In genomic region chr5:125488116-125488455, GRCm38 (mm10) we compare ENCODE assay signal across 9 mouse cellular contexts. TPM values are rescaled to one million over a fixed set of nuclear protein-coding genes. Genes with fewer than 3 reads are reported as not detected.
A peak's percentile ranks its signal among the peaks of the same experiment; 100 is the strongest.
DNase-seq lines count a peak whose midpoint lies in the region; ATAC-seq lines count a peak whose summit lies in the region.
"Had no signal": no experiment of that assay in that cellular context is flagged by ENCODE, and none has a peak within 500 bp of the region (broad histone marks: within the 10 kb centered on the region; RNA-seq: fewer than 3 reads in every experiment).

No protein-coding gene starts in this region.

- H3K9me3 ChIP-seq in midbrain, embryonic 11.5 days (ENCODE audit: control insufficient read depth, low read length), result no peaks in the 10 kb centered on the region
- no peaks in the 10 kb centered on the region for H3K9me3 ChIP-seq in midbrain, embryonic 16.5 days (replicated peaks; ENCODE audit: control insufficient read depth, low read length, poor library complexity, severe bottlenecking)
- H3K9me3 ChIP-seq in hindbrain, embryonic 15.5 days, result no peaks in the 10 kb centered on the region
- no peaks in the 10 kb centered on the region for H3K9me3 ChIP-seq in neural tube, embryonic 15.5 days (replicated peaks)
- H3K9me3 ChIP-seq: liver, embryonic 15.5 days had no signal

- no peak overlapping the region for H3K4me2 ChIP-seq in midbrain, embryonic 11.5 days
- no peak overlapping the region for H3K4me2 ChIP-seq in midbrain, embryonic 16.5 days (ENCODE audit: low read length)
- no peak overlapping the region for H3K4me2 ChIP-seq in hindbrain, embryonic 15.5 days
- no peak overlapping the region for H3K4me2 ChIP-seq in neural tube, embryonic 15.5 days
- H3K4me2 ChIP-seq: liver, embryonic 15.5 days had no signal

- DNase-seq in cerebellum, postnatal 14 days, result peak; percentile 56 to 66
- DNase-seq in cerebellum, adult 9-10 months, result no peak
- DNase-seq in midbrain, embryonic 11.5 days (ENCODE audit: low spot score, missing footprints), result no peak
- no peak for DNase-seq in right cerebral cortex, postnatal 14 days
- DNase-seq in frontal cortex, postnatal 25 days (ENCODE audit: low spot score in 2 of 2), result no peak

- H3K27me3 ChIP-seq in midbrain, embryonic 11.5 days (ENCODE audit: control insufficient read depth, insufficient read depth, low read length), result no peaks in the 10 kb centered on the region
- H3K27me3 ChIP-seq in midbrain, embryonic 16.5 days (ENCODE audit: control insufficient read depth, insufficient read depth, low read depth, low read length), result no peaks in the 10 kb centered on the region
- no peaks in the 10 kb centered on the region for H3K27me3 ChIP-seq in hindbrain, embryonic 15.5 days
- H3K27me3 ChIP-seq in neural tube, embryonic 15.5 days (replicated peaks), result no peaks in the 10 kb centered on the region
- H3K27me3 ChIP-seq: liver, embryonic 15.5 days had no signal

- H3K9ac ChIP-seq in midbrain, embryonic 11.5 days (ENCODE audit: low read length), result no peak overlapping the region
- no peak overlapping the region for H3K9ac ChIP-seq in midbrain, embryonic 16.5 days (ENCODE audit: low read depth, low read length)
- H3K9ac ChIP-seq in hindbrain, embryonic 15.5 days, result no peak overlapping the region
- H3K9ac ChIP-seq in neural tube, embryonic 15.5 days (replicated peaks), result no peak overlapping the region
- H3K9ac ChIP-seq: liver, embryonic 15.5 days had no signal

- H3K4me3 ChIP-seq in midbrain, embryonic 11.5 days (ENCODE audit: low read depth, low read length), result no peak overlapping the region
- no peak overlapping the region for H3K4me3 ChIP-seq in midbrain, embryonic 16.5 days (ENCODE audit: low read depth, low read length)
- no peak overlapping the region for H3K4me3 ChIP-seq in hindbrain, embryonic 15.5 days
- H3K4me3 ChIP-seq in neural tube, embryonic 15.5 days (replicated peaks), result no peak overlapping the region
- H3K4me3 ChIP-seq: liver, embryonic 15.5 days had no signal

- H3K36me3 ChIP-seq in midbrain, embryonic 11.5 days (ENCODE audit: control insufficient read depth, insufficient read depth, low read length), result peaks cover 6% of the 10 kb centered on the region; the same call in 1 of the 2 replicates
- peaks cover 13% of the 10 kb centered on the region; the same call in 1 of the 2 replicates for H3K36me3 ChIP-seq in midbrain, embryonic 16.5 days (ENCODE audit: control insufficient read depth, insufficient read depth, low read length)
- H3K36me3 ChIP-seq in hindbrain, embryonic 15.5 days, result peaks cover 38% of the 10 kb centered on the region
- H3K36me3 ChIP-seq in neural tube, embryonic 15.5 days, result peaks cover 71% of the 10 kb centered on the region

- ATAC-seq in midbrain, embryonic 11.5 days (ENCODE audit: low FRiP score), result peak; percentile 38; the same call in 1 of the 2 replicates
- no peak for ATAC-seq in midbrain, embryonic 16.5 days
- no peak for ATAC-seq in hindbrain, embryonic 15.5 days (ENCODE audit: low FRiP score, low read depth)
- no peak for ATAC-seq in neural tube, embryonic 15.5 days (ENCODE audit: low FRiP score)

- peak overlapping the region; percentile 54; the same call in 1 of the 2 replicates for H3K27ac ChIP-seq in midbrain, embryonic 11.5 days (ENCODE audit: low read depth, low read length)
- no peak overlapping the region for H3K27ac ChIP-seq in midbrain, embryonic 16.5 days (ENCODE audit: low read length)
- H3K27ac ChIP-seq in hindbrain, embryonic 15.5 days (replicated peaks), result peak overlapping the region; percentile 52
- H3K27ac ChIP-seq in neural tube, embryonic 15.5 days (replicated peaks), result 0 out of 2 replicates have a peak overlapping the region, but pooled peaks have one; percentile 33
- H3K27ac ChIP-seq: liver, embryonic 15.5 days had no signal

- WGBS in midbrain, embryonic 11.5 days, result 83% methylated on average over 4 of the region's 4 CpGs
- 63% methylated on average over 4 of the region's 4 CpGs for WGBS in midbrain, embryonic 16.5 days
- WGBS in hindbrain, embryonic 15.5 days, result 57% methylated on average over 4 of the region's 4 CpGs
- WGBS in neural tube, embryonic 15.5 days, result 48% methylated on average over 4 of the region's 4 CpGs

- H3K4me1 ChIP-seq in midbrain, embryonic 11.5 days (ENCODE audit: control insufficient read depth, insufficient read depth, low read length), result peaks cover 4% of the 10 kb centered on the region
- H3K4me1 ChIP-seq in midbrain, embryonic 16.5 days (ENCODE audit: control insufficient read depth, insufficient read depth, low read length), result no peaks in the 10 kb centered on the region
- H3K4me1 ChIP-seq in hindbrain, embryonic 15.5 days (replicated peaks), result peaks cover 14% of the 10 kb centered on the region
- H3K4me1 ChIP-seq in neural tube, embryonic 15.5 days, result 0 out of 2 replicates have a peak, but pooled peaks cover 11% of the 10 kb centered on the region

RNA-seq across cellular contexts. Expression of gene Aacs, which starts 12.5 kb away (rescaled TPM):
- polyA plus RNA-seq in midbrain, embryonic 11.5 days (2014; fragmentation: Nextera tagmentation; extraction: Ambion mirVana), result 45.6 and 53.2 TPM in 2 replicates
- 100 and 125 TPM in 2 replicates for polyA plus RNA-seq in midbrain, embryonic 16.5 days (2015; fragmentation: Nextera tagmentation; extraction: Ambion mirVana)
- 104 and 106 TPM in 2 replicates for polyA plus RNA-seq in hindbrain, embryonic 15.5 days (2015; fragmentation: Nextera tagmentation; extraction: Ambion mirVana)
- polyA plus RNA-seq in neural tube, embryonic 15.5 days (2015; fragmentation: Nextera tagmentation; extraction: Ambion mirVana), result 92.1 and 103 TPM in 2 replicates

RNA-seq across cellular contexts. Expression of gene Tmem132b, which starts 43.5 kb away (rescaled TPM):
- polyA plus RNA-seq in midbrain, embryonic 11.5 days (2014; fragmentation: Nextera tagmentation; extraction: Ambion mirVana), result 0.42 and 0.50 TPM in 2 replicates
- 5.5 and 6.6 TPM in 2 replicates for polyA plus RNA-seq in midbrain, embryonic 16.5 days (2015; fragmentation: Nextera tagmentation; extraction: Ambion mirVana)
- polyA plus RNA-seq in hindbrain, embryonic 15.5 days (2015; fragmentation: Nextera tagmentation; extraction: Ambion mirVana), result 6.2 and 6.4 TPM in 2 replicates
- polyA plus RNA-seq in neural tube, embryonic 15.5 days (2015; fragmentation: Nextera tagmentation; extraction: Ambion mirVana), result 4.9 and 5.6 TPM in 2 replicates
- polyA plus RNA-seq: liver, embryonic 15.5 days had no signal

RNA-seq across cellular contexts. Expression of gene Bri3bp, which starts 46.7 kb away (rescaled TPM):
- 28.4 and 29.4 TPM in 2 replicates for polyA plus RNA-seq in midbrain, embryonic 11.5 days (2014; fragmentation: Nextera tagmentation; extraction: Ambion mirVana)
- 38.3 and 41.6 TPM in 2 replicates for polyA plus RNA-seq in midbrain, embryonic 16.5 days (2015; fragmentation: Nextera tagmentation; extraction: Ambion mirVana)
- polyA plus RNA-seq in hindbrain, embryonic 15.5 days (2015; fragmentation: Nextera tagmentation; extraction: Ambion mirVana), result 39.4 and 42.8 TPM in 2 replicates
- 37.3 and 40.6 TPM in 2 replicates for polyA plus RNA-seq in neural tube, embryonic 15.5 days (2015; fragmentation: Nextera tagmentation; extraction: Ambion mirVana)

RNA-seq across cellular contexts. Expression of gene Dhx37, which starts 54.2 kb away (rescaled TPM):
- 9.2 and 9.9 TPM in 2 replicates for polyA plus RNA-seq in midbrain, embryonic 11.5 days (2014; fragmentation: Nextera tagmentation; extraction: Ambion mirVana)
- 12.4 and 12.8 TPM in 2 replicates for polyA plus RNA-seq in midbrain, embryonic 16.5 days (2015; fragmentation: Nextera tagmentation; extraction: Ambion mirVana)
- polyA plus RNA-seq in hindbrain, embryonic 15.5 days (2015; fragmentation: Nextera tagmentation; extraction: Ambion mirVana), result 10.9 and 11.6 TPM in 2 replicates
- polyA plus RNA-seq in neural tube, embryonic 15.5 days (2015; fragmentation: Nextera tagmentation; extraction: Ambion mirVana), result 9.9 and 10.9 TPM in 2 replicates

Comparison
In these comparisons a context has a peak if more than half of its experiments do, and no peak if none do; other contexts are left out.
1. DNase-seq: peak in cerebellum, postnatal 14 days (2 of 2); none in cerebellum, adult 9-10 months (single experiment), midbrain, embryonic 11.5 days (single experiment), right cerebral cortex, postnatal 14 days (single experiment) and frontal cortex, postnatal 25 days (0 of 2).